Mouse (Mus musculus) gastrocnemius, postnatal 36 days (tissue): ENCODE measurements around the gene Gpcpd1. TPM values are rescaled to one million over a fixed set of nuclear protein-coding genes. Genes with fewer than 3 reads are reported as not detected.
"Not testable (repeated sequence)": the region's sequence is repeated elsewhere in the genome, so short reads cannot be mapped to it uniquely, and the experiment has no call there.

Source experiments
- DNase-seq, 2 experiments: peaks; one replicate each; pipeline ENCODE4 v3.0.0; 2022
- intact Hi-C: fragments of 180-260 bp; cut with DNase I; formaldehyde crosslinking; loops from one replicate; pipeline ENCODE4 v1.15.1; 2025
- total RNA-seq, 2 experiments: library from RNA; stranded (reverse); gene quantifications; 2 replicates each; pipeline ENCODE4 v1.2.3; 2021

Gene Gpcpd1
- total RNA-seq, 2 experiments from 2014 or later: 182 to 223 TPM

- intact Hi-C loops, DNase-seq: not testable (repeated sequence)
Measured at GRCm38 (mm10) chr2:132591579-132591978, 4.0 kb upstream of the Gpcpd1 start.

GRCm38 (mm10) chr2:132589906-132590538 is 2.5 kb upstream of the Gpcpd1 start:
- intact Hi-C loops: loop anchor here (10.0 kb wide), 1 partner anchor 45 kb away; no protein-coding TSS in a partner anchor
- no peak for DNase-seq

GRCm38 (mm10) chr2:132586006-132586405 is 1.5 kb downstream of the Gpcpd1 start:
- DNase-seq: no peak
- intact Hi-C loops: loop anchor here (10.0 kb wide), 1 partner anchor 49 kb away; no protein-coding TSS in a partner anchor

GRCm38 (mm10) chr2:132584191-132584590 is 3.3 kb downstream of the Gpcpd1 start:
- intact Hi-C loops: loop anchor here (10.0 kb wide), 1 partner anchor 51 kb away; no protein-coding TSS in a partner anchor
- no peak for DNase-seq

GRCm38 (mm10) chr2:132583126-132583525 is 4.4 kb downstream of the Gpcpd1 start:
- no peak for DNase-seq

GRCm38 (mm10) chr2:132582227-132582626 is 5.3 kb downstream of the Gpcpd1 start:
- peak; percentile 35 to 59 for DNase-seq
- intact Hi-C loops: loop anchor here (10.0 kb wide), 1 partner anchor 53 kb away; no protein-coding TSS in a partner anchor

More at GRCm38 (mm10) chr2:132583126-132583525, 4.4 kb downstream of the Gpcpd1 start:
- intact Hi-C loops: loop anchor here (10.0 kb wide), 1 partner anchor 52 kb away; no protein-coding TSS in a partner anchor

- intact Hi-C loops: loop anchor here (10.0 kb wide), 1 partner anchor 55 kb away; no protein-coding TSS in a partner anchor
Measured at GRCm38 (mm10) chr2:132579689-132580088, 7.8 kb downstream of the Gpcpd1 start.

GRCm38 (mm10) chr2:132578711-132579110 is 8.8 kb downstream of the Gpcpd1 start:
- no peak for DNase-seq
- intact Hi-C loops: no loop called here

More at GRCm38 (mm10) chr2:132579689-132580088, 7.8 kb downstream of the Gpcpd1 start:
- no peak for DNase-seq

GRCm38 (mm10) chr2:132578059-132578458 is 9.5 kb downstream of the Gpcpd1 start:
- DNase-seq: peak; percentile 96 to 98
- intact Hi-C loops: no loop called here

- peak in 1 of 2 experiments; percentile 25 for DNase-seq
- intact Hi-C loops: loop anchor here (2.0 kb wide), 1 partner anchor 75 kb away; no protein-coding TSS in a partner anchor
Measured at GRCm38 (mm10) chr2:132577431-132577981, 10.0 kb downstream of the Gpcpd1 start.

- DNase-seq: no peak
- intact Hi-C loops: loop anchor here (1.0 to 2.0 kb wide), 2 partner anchors 76 to 113 kb away; no protein-coding TSS in a partner anchor
Measured at GRCm38 (mm10) chr2:132576522-132577135, 10.9 kb downstream of the Gpcpd1 start.

GRCm38 (mm10) chr2:132575759-132576439 is 11.6 kb downstream of the Gpcpd1 start:
- intact Hi-C loops: loop anchor here (1.0 to 2.0 kb wide), 2 partner anchors 77 to 113 kb away; no protein-coding TSS in a partner anchor
- peak; percentile 55 to 64 for DNase-seq

GRCm38 (mm10) chr2:132575256-132575655 is 12.3 kb downstream of the Gpcpd1 start:
- DNase-seq: no peak
- intact Hi-C loops: no loop called here

GRCm38 (mm10) chr2:132573280-132573679 is 14.2 kb downstream of the Gpcpd1 start:
- intact Hi-C loops: no loop called here
- no peak for DNase-seq

GRCm38 (mm10) chr2:132572651-132573050 is 14.9 kb downstream of the Gpcpd1 start:
- intact Hi-C loops: no loop called here
- DNase-seq: no peak

GRCm38 (mm10) chr2:132571301-132571700 is 16.2 kb downstream of the Gpcpd1 start:
- no peak for DNase-seq
- intact Hi-C loops: no loop called here

GRCm38 (mm10) chr2:132570869-132571268 is 16.7 kb downstream of the Gpcpd1 start:
- no peak for DNase-seq
- intact Hi-C loops: no loop called here

GRCm38 (mm10) chr2:132569686-132570085 is 17.8 kb downstream of the Gpcpd1 start:
- no peak for DNase-seq
- intact Hi-C loops: loop anchor here (5.0 kb wide), 1 partner anchor 37 kb away; no protein-coding TSS in a partner anchor

GRCm38 (mm10) chr2:132567414-132567813 is 20.1 kb downstream of the Gpcpd1 start:
- intact Hi-C loops: loop anchor here (5.0 kb wide), 1 partner anchor 35 kb away; no protein-coding TSS in a partner anchor
- no peak for DNase-seq

GRCm38 (mm10) chr2:132561860-132562259 is 25.7 kb downstream of the Gpcpd1 start:
- intact Hi-C loops: no loop called here
- DNase-seq: no peak
